Mouse (Mus musculus) liver, embryonic 14.5 days (tissue): ENCODE results near the gene Ccdc63. TPM values are rescaled to one million over a fixed set of nuclear protein-coding genes. Genes with fewer than 3 reads are reported as not detected.

Source experiments
- ATAC-seq: fragments of 200-750 bp; cut with Nextera tagmentation; 2 replicates; pipeline ENCODE4 v1.8.0; 2017; ENCODE audit warnings: moderate number of reproducible peaks, mild to moderate bottlenecking, moderate library complexity; ENCODE audit not compliant: insufficient read depth
- DNase-seq, 3 experiments: peaks; one replicate each; pipeline ENCODE4 v3.0.0-alpha.2; 2012 to 2013; ENCODE audit warnings: low read depth in 3 of 3, low spot score in 3 of 3
- H3K27ac ChIP-seq: fragments of 300-500 bp; sonication (generic); 2 replicates; pipeline ENCODE4 v1.5.1; 2014; ENCODE audit warnings: moderate library complexity, mild to moderate bottlenecking, control low read depth, inconsistent platforms
- H3K27me3 ChIP-seq: fragments of 300-500 bp; sonication (generic); 2 replicates; pipeline ENCODE4 v1.6.1; 2014; ENCODE audit warnings: mild to moderate bottlenecking, low read length, moderate library complexity; ENCODE audit not compliant: control insufficient read depth, insufficient read depth
- H3K36me3 ChIP-seq: fragments of 300-500 bp; sonication (generic); replicated peaks from 2 replicates; pipeline ENCODE4 v1.6.1; 2014; ENCODE audit warnings: low read depth; ENCODE audit not compliant: control insufficient read depth, insufficient read depth
- H3K4me1 ChIP-seq, 2 experiments: fragments of 200-500 bp in 1 of 2; fragments of 300-500 bp in 1 of 2; sonication (generic) in 1 of 2; replicated peaks; 2 replicates each; pipeline ENCODE4 v1.6.1; 2012 to 2014; ENCODE audit warnings: antibody characterized with exemption in 1 of 2, inconsistent platforms in 1 of 2, low read length in 1 of 2; ENCODE audit not compliant: control insufficient read depth in 2 of 2, insufficient read depth in 2 of 2
- H3K4me2 ChIP-seq: fragments of 300-500 bp; sonication (generic); 2 replicates; pipeline ENCODE4 v1.6.1; 2014; ENCODE audit warnings: low read depth, mild to moderate bottlenecking, control low read depth, moderate library complexity
- H3K4me3 ChIP-seq, 2 experiments: fragments of 200-500 bp in 1 of 2; fragments of 300-500 bp in 1 of 2; sonication (generic) in 1 of 2; 2 replicates each; pipeline ENCODE4 v1.5.1; 2012 to 2014; ENCODE audit warnings: low read depth in 2 of 2, low read length in 2 of 2, mild to moderate bottlenecking in 2 of 2, control low read depth in 1 of 2, inconsistent platforms in 1 of 2, moderate library complexity in 1 of 2; ENCODE audit not compliant: insufficient read depth in 1 of 2
- H3K9ac ChIP-seq: fragments of 300-500 bp; sonication (generic); replicated peaks from 2 replicates; pipeline ENCODE4 v1.6.1; 2014; ENCODE audit warnings: mild to moderate bottlenecking, control low read depth, moderate library complexity
- H3K9me3 ChIP-seq: fragments of 300-500 bp; sonication (generic); 2 replicates; pipeline ENCODE4 v1.6.1; 2016; ENCODE audit warnings: low read length, mixed read lengths; ENCODE audit not compliant: control insufficient read depth
- CTCF ChIP-seq: IDR thresholded peaks from 2 replicates; pipeline ENCODE4 v1.5.1; 2016; ENCODE audit warnings: antibody characterized with exemption, low read depth, control low read depth
- EP300 ChIP-seq: IDR thresholded peaks from 2 replicates; pipeline ENCODE4 v1.6.1; 2016; ENCODE audit warnings: antibody characterized with exemption, low read depth
- WGBS: fragments of 180-500 bp; shearing (Covaris S2); extraction: QIAGEN DNeasy Blood & Tissue Kit; methylation state at CpG from one replicate; pipeline ENCODE4 v1.1.7; 2014; ENCODE audit not compliant: insufficient replicate concordance; 5-methylcytosine and 5-hydroxymethylcytosine counted together
- polyA plus RNA-seq, 2 experiments: library from polyadenylated mRNA; depleted of rRNA in 1 of 2; stranded (reverse) in 1 of 2; unstranded in 1 of 2; fragments of >200 nt; fragmentation: Nextera tagmentation in 1 of 2; extraction: Ambion mirVana in 1 of 2; gene quantifications; 2 replicates each; pipeline versions ENCODE4 v1.2.1 to v1.2.3; 2012 to 2014

Gene Ccdc63
- polyA plus RNA-seq, 2 experiments: 0.13 TPM; not detected in 1

GRCm38 (mm10) chr5:122132167-122133049 lies 8.2 kb downstream of the Ccdc63 start:
- peaks cover 16 to 35% of the 10 kb centered on the region in 2 experiments for H3K4me1 ChIP-seq
- TF ChIP-seq CTCF (no peak), EP300 (no peak)
- no peaks in the 10 kb centered on the region for H3K36me3 ChIP-seq
- DNase-seq (no peak), ATAC-seq (no peak)
- H3K4me2 ChIP-seq: peak overlapping the region; percentile 91
- H3K4me3 ChIP-seq: peak overlapping the region; percentile 57 to 58
- H3K27ac ChIP-seq: no peak overlapping the region
- no peaks in the 10 kb centered on the region for H3K27me3 ChIP-seq
- no peaks in the 10 kb centered on the region for H3K9me3 ChIP-seq
- peak overlapping the region; percentile 46 for H3K9ac ChIP-seq
- 9% methylated on average over 26 of the region's 26 CpGs for WGBS

GRCm38 (mm10) chr5:122131076-122132051 lies 9.3 kb downstream of the Ccdc63 start:
- no peak overlapping the region for H3K27ac ChIP-seq
- no peaks in the 10 kb centered on the region for H3K9me3 ChIP-seq
- 3% methylated on average over 34 of the region's 34 CpGs for WGBS
- peak overlapping the region; percentile 46 for H3K9ac ChIP-seq
- H3K36me3 ChIP-seq: no peaks in the 10 kb centered on the region
- peak overlapping the region; percentile 91 for H3K4me2 ChIP-seq
- H3K4me1 ChIP-seq: peaks cover 10 to 24% of the 10 kb centered on the region in 2 experiments
- H3K27me3 ChIP-seq: no peaks in the 10 kb centered on the region
- peak; percentile 68 to 79 (median 69) for DNase-seq
- TF ChIP-seq EP300 (no peak), CTCF (peak; percentile 97)
- H3K4me3 ChIP-seq: peak overlapping the region; percentile 57 to 58
- peak; percentile 56; the same call in 1 of the 2 replicates for ATAC-seq

- Histone ChIP-seq H3K4me1 (peaks cover 6 to 20% of the 10 kb centered on the region in 2 experiments), H3K27me3 (no peaks in the 10 kb centered on the region), H3K4me3 (no peak overlapping the region), H3K9ac (no peak overlapping the region), H3K4me2 (no peak overlapping the region; the same call in none of the 2 replicates), H3K27ac (no peak overlapping the region), H3K9me3 (no peaks in the 10 kb centered on the region), H3K36me3 (no peaks in the 10 kb centered on the region)
- TF ChIP-seq EP300 (no peak), CTCF (no peak)
- DNase-seq (no peak), ATAC-seq (no peak)
- WGBS: 60% methylated on average over 11 of the region's 11 CpGs
Observed at GRCm38 (mm10) chr5:122130341-122130998, 10.2 kb downstream of the Ccdc63 start.

GRCm38 (mm10) chr5:122129068-122129655 lies 11.5 kb downstream of the Ccdc63 start:
- H3K4me2 ChIP-seq: no peak overlapping the region
- H3K9me3 ChIP-seq: no peaks in the 10 kb centered on the region
- 28% methylated on average over 16 of the region's 16 CpGs for WGBS
- DNase-seq (peak; percentile 51 to 64 (median 52)), ATAC-seq (no peak)
- no peak for TF ChIP-seq EP300
- TF ChIP-seq CTCF: peak; percentile 58
- no peak overlapping the region for H3K9ac ChIP-seq
- H3K27ac ChIP-seq: no peak overlapping the region
- peaks cover 6 to 17% of the 10 kb centered on the region in 2 experiments for H3K4me1 ChIP-seq
- no peaks in the 10 kb centered on the region for H3K36me3 ChIP-seq
- H3K4me3 ChIP-seq: no peak overlapping the region
- no peaks in the 10 kb centered on the region for H3K27me3 ChIP-seq
